Mouse (Mus musculus) limb, embryonic 14.5 days (tissue): ENCODE measurements at regions not wholly inside any gene's neighbourhood (a gene's known extent, or its start where the extent isn't known, plus 50 kb on each side); places are given as distances from the start of the nearest gene placed in this dataset.

Source experiments
- ATAC-seq: fragments of 200-750 bp; cut with Nextera tagmentation; 2 replicates; pipeline ENCODE4 v1.8.0; 2017; ENCODE audit warnings: low read depth, moderate number of reproducible peaks, moderate TSS enrichment; ENCODE audit not compliant: low FRiP score
- DNase-seq: peaks from one replicate; pipeline ENCODE4 v3.0.0-alpha.2; 2015; ENCODE audit warnings: low spot score
- H3K27ac ChIP-seq: fragments of 300-500 bp; sonication (generic); replicated peaks from 2 replicates; pipeline ENCODE4 v1.5.1; 2014; ENCODE audit warnings: low read depth, mild to moderate bottlenecking, low read length, moderate library complexity, mixed read lengths
- H3K27me3 ChIP-seq: fragments of 300-500 bp; sonication (generic); 2 replicates; pipeline ENCODE4 v1.6.1; 2014; ENCODE audit warnings: low read length, mixed read lengths; ENCODE audit not compliant: control insufficient read depth, insufficient read depth
- H3K36me3 ChIP-seq: fragments of 300-500 bp; sonication (generic); 2 replicates; pipeline ENCODE4 v1.6.1; 2014; ENCODE audit warnings: mild to moderate bottlenecking, low read length, moderate library complexity, mixed read lengths; ENCODE audit not compliant: control insufficient read depth, insufficient read depth
- H3K4me1 ChIP-seq: fragments of 300-500 bp; sonication (generic); 2 replicates; pipeline ENCODE4 v1.6.1; 2014; ENCODE audit warnings: antibody characterized with exemption, low read length, mixed read lengths; ENCODE audit not compliant: control insufficient read depth, insufficient read depth
- H3K4me2 ChIP-seq: fragments of 300-500 bp; sonication (generic); replicated peaks from 2 replicates; pipeline ENCODE4 v1.6.1; 2014; ENCODE audit warnings: low read depth, mild to moderate bottlenecking, low read length, moderate library complexity; ENCODE audit not compliant: severe bottlenecking
- H3K4me3 ChIP-seq: fragments of 300-500 bp; sonication (generic); replicated peaks from 2 replicates; pipeline ENCODE4 v1.5.1; 2014; ENCODE audit warnings: low read length
- H3K9ac ChIP-seq: fragments of 300-500 bp; sonication (generic); 2 replicates; pipeline ENCODE4 v1.6.1; 2014; ENCODE audit warnings: mild to moderate bottlenecking, low read depth, low read length, moderate library complexity; ENCODE audit not compliant: severe bottlenecking
- H3K9me3 ChIP-seq: fragments of 300-500 bp; sonication (generic); 2 replicates; pipeline ENCODE4 v1.6.1; 2016; ENCODE audit warnings: low read length; ENCODE audit not compliant: control insufficient read depth
- POLR2A ChIP-seq: fragments of 200-500 bp; IDR thresholded peaks from 2 replicates; pipeline ENCODE4 v1.8.0; 2012; ENCODE audit warnings: inconsistent platforms, mild to moderate bottlenecking, moderate library complexity, borderline replicate concordance; ENCODE audit not compliant: insufficient read depth, insufficient read length; ENCODE audit errors: extremely low read depth
- WGBS: fragments of 180-500 bp; shearing (Covaris S2); extraction: QIAGEN DNeasy Blood & Tissue Kit; methylation state at CpG from one replicate; pipeline ENCODE4 v1.1.7; 2014; 5-methylcytosine and 5-hydroxymethylcytosine counted together

DNA sequence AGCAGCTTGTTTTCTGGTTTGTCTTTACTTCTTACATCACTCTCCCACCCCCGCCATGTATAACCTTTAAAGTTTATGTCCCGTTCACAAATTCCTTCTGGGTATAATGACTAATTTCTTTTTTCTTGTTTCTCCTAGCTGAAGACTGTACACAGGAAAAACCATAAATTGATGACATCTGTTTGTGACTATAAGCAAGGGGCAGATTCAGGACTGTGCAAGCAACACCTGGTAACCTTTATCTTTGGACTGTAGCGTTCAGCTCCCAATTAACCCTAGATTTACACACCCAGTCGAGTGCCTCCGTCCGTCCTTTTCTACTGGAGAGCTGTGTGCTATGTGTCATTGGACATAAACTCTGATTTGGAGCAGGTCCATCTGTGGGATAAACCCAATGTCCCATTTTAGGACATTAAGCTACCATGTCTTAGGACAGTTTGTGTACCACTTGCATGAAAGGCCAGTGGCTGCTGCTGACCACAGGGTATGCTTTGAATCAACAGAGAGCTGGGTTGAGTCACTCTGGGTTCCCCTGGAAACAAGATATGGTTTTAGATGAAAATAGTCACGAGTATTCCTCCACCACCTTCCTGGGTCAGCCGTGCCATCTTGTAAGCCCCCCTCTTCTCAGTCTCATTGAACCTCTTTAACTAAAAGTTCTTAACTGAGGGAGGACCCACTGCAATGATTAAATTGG lies 159.2 kb upstream of the Pgrmc2 start:
- Histone ChIP-seq H3K4me2 (no peak overlapping the region), H3K4me1 (no peaks in the 10 kb centered on the region), H3K27ac (no peak overlapping the region), H3K9ac (no peak overlapping the region), H3K9me3 (no peaks in the 10 kb centered on the region), H3K4me3 (no peak overlapping the region), H3K36me3 (no peaks in the 10 kb centered on the region), H3K27me3 (no peaks in the 10 kb centered on the region)
- no peak for TF ChIP-seq POLR2A
- no peak for DNase-seq
- 38% methylated on average over 8 of the region's 8 CpGs for WGBS
- no peak for ATAC-seq

- ATAC-seq (no peak), DNase-seq (no peak)
- Histone ChIP-seq H3K9me3 (no peaks in the 10 kb centered on the region), H3K36me3 (no peaks in the 10 kb centered on the region), H3K9ac (no peak overlapping the region), H3K27ac (no peak overlapping the region), H3K4me1 (no peaks in the 10 kb centered on the region), H3K4me3 (no peak overlapping the region), H3K4me2 (no peak overlapping the region), H3K27me3 (no peaks in the 10 kb centered on the region)
- 68% methylated on average over 13 of the region's 13 CpGs for WGBS
- TF ChIP-seq POLR2A, result no peak
Measured at GRCm38 (mm10) chr3:41239801-41240200, 157.0 kb upstream of the Pgrmc2 start.

DNA sequence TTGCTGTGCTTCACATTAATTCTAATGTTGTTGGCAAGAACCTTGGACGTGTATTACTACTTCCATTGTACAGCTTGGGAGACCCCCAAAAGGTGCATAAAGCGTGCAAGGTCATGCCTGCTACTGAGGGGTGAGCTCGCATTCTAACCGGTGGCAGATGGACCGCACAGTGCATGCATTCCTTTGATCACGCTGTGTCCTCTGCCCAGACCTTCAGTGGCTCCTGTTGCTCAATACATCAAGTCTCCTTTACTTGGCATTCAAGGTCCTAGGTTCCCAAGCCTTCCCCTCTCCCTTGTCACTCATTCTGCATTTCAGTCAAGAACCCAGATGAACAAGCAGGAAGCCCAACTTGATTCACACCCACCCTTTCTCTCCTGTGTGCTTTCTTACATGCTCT lies 156.4 kb upstream of the Pgrmc2 start:
- Histone ChIP-seq H3K36me3 (no peaks in the 10 kb centered on the region), H3K4me3 (no peak overlapping the region), H3K4me1 (no peaks in the 10 kb centered on the region), H3K9ac (no peak overlapping the region), H3K27ac (no peak overlapping the region), H3K27me3 (no peaks in the 10 kb centered on the region), H3K4me2 (no peak overlapping the region), H3K9me3 (no peaks in the 10 kb centered on the region)
- no peak for TF ChIP-seq POLR2A
- ATAC-seq (no peak), DNase-seq (no peak)
- 85% methylated on average over 6 of the region's 6 CpGs for WGBS

GRCm38 (mm10) chr3:41238046-41238445 lies 155.2 kb upstream of the Pgrmc2 start:
- Histone ChIP-seq H3K27ac (no peak overlapping the region), H3K4me1 (no peaks in the 10 kb centered on the region), H3K36me3 (no peaks in the 10 kb centered on the region), H3K9ac (no peak overlapping the region), H3K4me3 (no peak overlapping the region), H3K9me3 (no peaks in the 10 kb centered on the region), H3K4me2 (no peak overlapping the region), H3K27me3 (no peaks in the 10 kb centered on the region)
- TF ChIP-seq POLR2A, result no peak
- ATAC-seq, result no peak
- no peak for DNase-seq
- 42% methylated on average over 7 of the region's 7 CpGs for WGBS

GRCm38 (mm10) chr3:41235610-41236009 lies 152.8 kb upstream of the Pgrmc2 start:
- DNase-seq (no peak), ATAC-seq (no peak)
- no peak for TF ChIP-seq POLR2A
- no peak overlapping the region for H3K4me2 ChIP-seq
- no peaks in the 10 kb centered on the region for H3K4me1 ChIP-seq
- H3K4me3 ChIP-seq, result no peak overlapping the region
- H3K9me3 ChIP-seq, result no peaks in the 10 kb centered on the region
- WGBS, result 97% methylated on average over 2 of the region's 2 CpGs
- no peak overlapping the region for H3K9ac ChIP-seq
- no peaks in the 10 kb centered on the region for H3K36me3 ChIP-seq
- H3K27me3 ChIP-seq, result no peaks in the 10 kb centered on the region
- H3K27ac ChIP-seq, result no peak overlapping the region
